Mouse (Mus musculus) c-Kit-negative CD71-positive TER-119-positive erythroid progenitor cells, embryonic 14.5 days (primary cell): Measurements from ENCODE around the gene Tor2a.

Experiments
- DNase-seq: peaks from one replicate; pipeline ENCODE4 v3.0.0-alpha.2; 2013; ENCODE audit warnings: low read depth, low spot score

The Tor2a gene

GRCm38 (mm10) chr2:32729547-32729946 is 27.5 kb upstream of the Tor2a start:
- DNase-seq: no peak

DNA sequence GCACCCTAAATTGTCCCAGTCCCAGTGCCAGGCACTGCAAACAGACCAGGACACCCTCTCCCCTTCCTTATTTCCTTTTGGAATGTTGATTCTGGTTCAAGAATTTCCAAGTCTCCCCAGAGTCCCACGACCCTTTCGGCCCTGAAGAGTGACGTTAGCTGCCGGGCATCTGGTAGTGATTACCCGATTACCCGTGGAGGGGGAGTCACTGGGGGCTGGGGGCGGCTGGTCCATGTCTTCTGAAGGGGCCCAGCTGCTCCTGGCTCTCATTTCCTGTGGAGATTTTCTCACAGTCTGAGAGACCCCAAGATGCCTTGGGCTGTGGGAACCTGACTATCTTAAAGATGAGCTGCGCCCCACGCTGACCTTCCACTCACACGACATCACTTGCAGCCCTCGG is 26.2 kb upstream of the Tor2a start:
- DNase-seq: no peak

GRCm38 (mm10) chr2:32731911-32732310 is 25.1 kb upstream of the Tor2a start:
- no peak for DNase-seq

- DNase-seq: no peak
These were observed 24.3 kb upstream of the Tor2a start for GRCm38 (mm10) chr2:32732695-32733094.

- no peak for DNase-seq
These were observed 22.6 kb upstream of the Tor2a start for GRCm38 (mm10) chr2:32734480-32734879.

- no peak for DNase-seq
These were observed 22.1 kb upstream of the Tor2a start for GRCm38 (mm10) chr2:32734933-32735332.

DNA sequence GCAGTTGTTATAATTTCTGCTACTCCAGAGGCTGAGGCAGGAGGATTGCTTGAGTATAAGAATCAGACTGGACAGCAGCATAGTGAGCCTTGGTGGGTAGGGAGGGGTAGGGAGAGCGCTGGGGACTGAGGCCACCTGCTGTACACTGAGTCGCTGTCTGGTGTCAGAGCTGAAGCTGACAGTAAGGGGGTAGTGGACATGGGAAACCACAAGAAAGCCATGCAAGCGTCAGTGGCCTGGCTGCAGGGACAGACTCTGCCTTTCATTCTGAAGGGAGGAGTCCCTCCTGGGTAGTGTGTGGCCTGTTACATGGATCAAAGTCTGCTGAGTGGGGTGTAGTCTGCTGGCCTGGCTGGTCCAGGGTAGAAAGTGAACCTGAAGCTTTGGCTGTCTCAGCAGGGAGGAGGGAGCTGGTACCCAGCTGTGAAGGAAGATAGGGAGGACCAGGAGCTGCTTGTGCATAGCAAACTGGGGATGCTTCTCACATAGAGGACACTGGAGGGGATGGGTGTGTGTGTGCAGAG is 20.7 kb upstream of the Tor2a start:
- DNase-seq: no peak

GRCm38 (mm10) chr2:32737008-32737407 is 20.0 kb upstream of the Tor2a start:
- no peak for DNase-seq

GRCm38 (mm10) chr2:32739311-32739710 is 17.7 kb upstream of the Tor2a start:
- no peak for DNase-seq

DNA sequence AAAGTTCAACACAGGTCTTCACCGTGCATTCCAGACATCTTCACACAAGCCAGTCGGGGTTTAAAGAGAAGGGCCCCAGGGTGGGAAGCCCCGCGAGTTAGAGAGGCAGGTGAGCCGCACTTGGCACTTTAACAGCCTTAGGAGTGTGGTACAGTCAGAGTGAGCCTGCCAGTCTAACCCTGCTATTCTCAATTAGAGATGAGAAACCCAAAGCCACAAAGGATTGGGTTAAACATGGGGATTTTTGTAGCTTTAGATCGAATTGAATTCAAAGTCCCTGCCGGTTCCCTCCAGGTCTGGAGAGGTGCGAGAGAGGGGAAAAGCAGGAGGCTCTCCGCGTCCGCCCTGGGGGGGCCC is 16.1 kb upstream of the Tor2a start, which contains the start of gene 6330409D20Rik:
Gene 6330409D20Rik (minus strand): TSS at position 101 of the 357 bp plus-strand sequence.
- DNase-seq: no peak

- no peak for DNase-seq
These were observed 15.5 kb upstream of the Tor2a start for GRCm38 (mm10) chr2:32741273-32742172.

- DNase-seq: no peak
These were observed 14.9 kb upstream of the Tor2a start for GRCm38 (mm10) chr2:32742173-32742531.

GRCm38 (mm10) chr2:32744272-32744982 is 12.6 kb upstream of the Tor2a start:
- DNase-seq: no peak

GRCm38 (mm10) chr2:32749082-32749481 is 8.0 kb upstream of the Tor2a start:
- DNase-seq: no peak

DNA sequence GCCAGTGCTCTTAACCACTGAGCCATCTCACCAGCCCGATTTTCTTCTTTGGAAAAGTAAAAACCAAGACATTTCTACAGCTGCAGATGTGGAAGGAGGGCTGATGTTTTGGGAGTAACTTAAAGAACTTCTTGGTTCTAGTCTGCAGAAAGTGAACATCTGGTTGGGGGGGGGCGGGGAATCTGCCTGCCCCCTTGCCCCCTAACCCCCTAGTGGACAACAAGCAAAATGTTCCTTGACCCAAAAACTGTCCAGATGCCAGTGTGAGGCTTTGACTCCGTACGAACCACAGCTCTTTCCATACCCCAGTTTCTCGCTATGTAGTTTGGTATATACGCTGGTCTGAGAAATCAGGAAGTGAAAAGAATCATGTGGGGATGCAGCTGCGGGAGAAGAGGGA is 6.8 kb upstream of the Tor2a start:
- DNase-seq: no peak

GRCm38 (mm10) chr2:32750887-32751664 is 6.0 kb upstream of the Tor2a start:
- DNase-seq: no peak

GRCm38 (mm10) chr2:32751665-32752033 is 5.4 kb upstream of the Tor2a start:
- DNase-seq: no peak

- no peak for DNase-seq
These were observed 4.9 kb upstream of the Tor2a start for GRCm38 (mm10) chr2:32752181-32752580.

DNA sequence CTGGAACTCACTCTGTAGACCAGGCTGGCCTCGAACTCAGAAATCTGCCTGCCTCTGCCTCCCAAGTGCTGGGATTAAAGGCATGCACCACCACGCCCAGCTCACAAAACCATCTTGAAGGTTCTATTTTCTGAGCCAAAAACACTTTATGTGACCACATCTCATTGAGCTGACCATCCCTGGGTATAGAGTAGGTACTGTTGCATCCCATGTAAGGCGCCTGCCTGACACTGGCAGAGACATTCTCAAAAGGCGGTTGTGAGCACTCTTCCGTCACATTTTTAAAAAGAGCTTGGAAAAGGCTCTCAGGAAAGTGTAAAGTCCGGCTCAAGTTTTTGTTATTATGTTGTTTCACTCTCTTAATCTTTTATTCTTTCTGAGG is 369 bp upstream of the Tor2a start:
- no peak for DNase-seq

GRCm38 (mm10) chr2:32758503-32758902 is 1.5 kb downstream of the Tor2a start:
- DNase-seq: no peak

- DNase-seq: no peak
These were observed 2.0 kb downstream of the Tor2a start for GRCm38 (mm10) chr2:32759001-32759400.

DNA sequence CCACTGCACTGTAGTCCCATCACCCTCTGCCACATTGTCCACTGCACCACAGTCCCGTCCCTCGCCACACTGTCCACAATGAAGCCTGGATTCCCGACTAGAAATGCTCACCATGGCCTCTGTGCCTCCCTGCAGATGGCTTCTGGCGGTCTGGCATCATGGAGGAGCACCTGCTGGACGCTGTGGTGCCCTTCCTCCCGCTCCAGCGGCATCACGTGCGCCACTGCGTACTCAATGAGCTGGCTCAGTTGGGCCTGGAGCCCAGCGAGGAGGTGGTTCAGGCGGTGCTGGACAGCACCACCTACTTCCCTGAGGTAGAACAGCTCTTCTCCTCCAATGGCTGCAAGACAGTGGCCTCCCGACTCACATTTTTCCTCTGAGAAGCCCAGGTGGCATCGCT is 4.3 kb downstream of the Tor2a start:
- no peak for DNase-seq
